Mouse (Mus musculus) gastrocnemius, postnatal 36 days (tissue): Measurements from ENCODE around the gene Nr6a1. TPM values are rescaled to one million over a fixed set of nuclear protein-coding genes. Genes with fewer than 3 reads are reported as not detected.

ENCODE experiments used
- DNase-seq, 2 experiments: peaks; one replicate each; pipeline ENCODE4 v3.0.0; 2022
- intact Hi-C: fragments of 180-260 bp; cut with DNase I; formaldehyde crosslinking; loops from one replicate; pipeline ENCODE4 v1.15.1; 2025
- total RNA-seq, 2 experiments: library from RNA; stranded (reverse); gene quantifications; 2 replicates each; pipeline ENCODE4 v1.2.3; 2021

Gene Nr6a1
- total RNA-seq, 2 experiments from 2014 or later: 3.3 to 5.2 TPM

DNA sequence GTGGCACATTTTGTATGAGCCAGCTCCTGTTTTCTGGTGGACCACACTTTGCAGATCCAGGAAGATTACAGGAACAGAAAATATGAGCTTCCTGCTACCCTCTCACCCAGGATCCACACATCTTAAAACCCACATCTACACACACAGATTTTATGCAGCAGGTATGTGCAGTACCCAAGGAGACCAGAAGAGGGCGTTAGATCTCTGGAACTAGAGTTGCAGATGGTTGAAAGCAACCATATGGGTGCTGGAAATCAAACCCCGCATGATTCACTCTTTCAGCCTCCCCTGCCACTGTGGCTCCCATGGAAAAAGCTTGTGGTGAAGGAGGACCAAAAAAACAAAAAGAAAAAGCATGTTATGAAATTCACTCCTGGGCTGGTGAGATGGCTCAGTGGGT is 11.6 kb upstream of the Nr6a1 start:
- intact Hi-C loops: no loop called here
- no peak for DNase-seq

DNA sequence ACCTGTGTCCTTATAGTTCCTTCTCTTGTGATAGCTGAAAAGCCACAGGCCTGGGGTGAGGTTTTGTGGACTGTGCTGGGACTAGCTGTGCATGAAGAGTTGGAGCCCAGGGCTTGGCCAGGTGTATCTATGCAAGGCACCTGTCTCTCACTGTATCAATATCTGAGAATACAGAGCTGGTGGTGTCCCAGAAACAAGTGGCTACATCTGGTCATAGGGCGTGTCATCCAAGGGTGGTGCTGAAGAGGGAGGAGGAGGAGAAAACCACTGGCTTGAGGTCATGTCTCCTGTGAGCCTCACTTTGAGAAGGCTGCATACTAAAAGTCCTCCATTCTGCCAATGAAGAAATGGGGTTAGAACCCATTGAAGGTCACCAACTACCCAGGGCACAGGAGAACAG is 10.5 kb upstream of the Nr6a1 start:
- intact Hi-C loops: no loop called here
- no peak for DNase-seq

GRCm38 (mm10) chr2:38937396-38937795 is 9.9 kb upstream of the Nr6a1 start:
- no peak for DNase-seq
- intact Hi-C loops: no loop called here

DNA sequence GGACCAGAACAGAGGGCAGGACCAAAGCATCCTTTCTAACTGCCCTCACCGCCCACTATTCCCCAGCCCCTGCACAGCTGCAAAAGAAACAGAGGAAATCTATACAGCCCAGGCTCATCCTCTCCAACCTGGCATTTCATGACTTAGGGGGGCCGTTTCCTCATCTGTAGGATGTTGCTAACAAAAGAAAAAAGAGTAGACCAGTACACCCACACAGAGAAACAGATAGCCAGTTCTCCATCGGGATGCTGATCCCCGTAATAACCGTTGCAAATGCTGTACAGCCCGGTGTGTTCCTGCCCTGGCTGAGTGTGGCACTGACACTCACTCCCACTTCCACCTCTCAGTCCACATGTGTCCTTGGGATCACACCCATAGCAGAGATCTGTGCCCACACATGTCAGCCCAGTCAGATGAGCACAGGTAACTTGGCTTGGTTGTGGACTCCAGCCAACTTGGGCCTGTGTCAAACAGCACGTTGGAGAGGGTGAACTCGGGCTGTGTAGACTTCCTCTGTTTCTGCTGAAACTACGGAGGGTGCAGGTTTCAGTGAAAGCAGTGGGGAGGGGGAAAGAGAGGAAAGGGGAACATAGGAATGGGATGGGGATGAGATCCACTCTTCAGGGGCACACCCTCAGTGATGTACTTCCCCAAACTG is 9.4 kb upstream of the Nr6a1 start:
- intact Hi-C loops: no loop called here
- no peak for DNase-seq

DNA sequence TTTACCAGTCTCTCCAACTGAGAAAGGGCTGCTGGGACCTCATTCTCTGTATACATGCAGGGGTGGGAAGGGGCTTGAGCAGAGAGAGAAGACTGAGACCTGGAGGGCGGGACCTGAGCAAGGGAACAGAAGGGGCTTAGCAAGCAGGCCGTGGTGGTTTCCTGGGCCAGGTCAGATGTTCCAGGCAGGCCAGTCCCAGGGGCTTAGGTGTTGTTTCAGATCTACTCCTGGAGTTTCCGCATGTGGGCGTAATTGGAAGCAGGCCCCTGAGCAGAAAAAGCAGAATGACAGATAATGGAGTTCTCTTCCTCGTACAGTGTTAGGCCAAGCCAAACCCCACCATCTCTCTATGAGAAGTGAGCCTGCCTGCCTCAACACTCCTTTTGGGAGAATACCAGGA is 7.4 kb upstream of the Nr6a1 start:
- intact Hi-C loops: no loop called here
- DNase-seq: no peak

DNA sequence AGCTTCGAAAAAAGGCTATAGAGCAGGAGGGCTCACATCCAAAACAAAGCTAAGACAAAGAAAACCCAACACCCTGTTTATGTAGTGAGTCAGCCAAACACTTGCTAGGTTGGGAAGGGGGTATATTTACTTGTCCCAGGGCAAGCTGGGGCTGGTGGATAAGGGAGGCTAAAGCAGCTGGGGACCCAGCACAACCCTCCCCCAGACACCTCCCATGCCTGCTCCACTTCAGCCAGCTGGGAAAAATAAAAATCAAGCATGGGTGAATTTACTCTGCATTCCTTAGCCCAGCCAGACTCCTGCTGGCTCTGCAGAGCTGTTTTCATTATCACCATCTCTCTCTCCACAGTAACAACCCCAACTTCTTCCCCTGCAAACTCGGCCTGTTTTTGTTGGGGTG is 6.4 kb upstream of the Nr6a1 start:
- no peak for DNase-seq

DNA sequence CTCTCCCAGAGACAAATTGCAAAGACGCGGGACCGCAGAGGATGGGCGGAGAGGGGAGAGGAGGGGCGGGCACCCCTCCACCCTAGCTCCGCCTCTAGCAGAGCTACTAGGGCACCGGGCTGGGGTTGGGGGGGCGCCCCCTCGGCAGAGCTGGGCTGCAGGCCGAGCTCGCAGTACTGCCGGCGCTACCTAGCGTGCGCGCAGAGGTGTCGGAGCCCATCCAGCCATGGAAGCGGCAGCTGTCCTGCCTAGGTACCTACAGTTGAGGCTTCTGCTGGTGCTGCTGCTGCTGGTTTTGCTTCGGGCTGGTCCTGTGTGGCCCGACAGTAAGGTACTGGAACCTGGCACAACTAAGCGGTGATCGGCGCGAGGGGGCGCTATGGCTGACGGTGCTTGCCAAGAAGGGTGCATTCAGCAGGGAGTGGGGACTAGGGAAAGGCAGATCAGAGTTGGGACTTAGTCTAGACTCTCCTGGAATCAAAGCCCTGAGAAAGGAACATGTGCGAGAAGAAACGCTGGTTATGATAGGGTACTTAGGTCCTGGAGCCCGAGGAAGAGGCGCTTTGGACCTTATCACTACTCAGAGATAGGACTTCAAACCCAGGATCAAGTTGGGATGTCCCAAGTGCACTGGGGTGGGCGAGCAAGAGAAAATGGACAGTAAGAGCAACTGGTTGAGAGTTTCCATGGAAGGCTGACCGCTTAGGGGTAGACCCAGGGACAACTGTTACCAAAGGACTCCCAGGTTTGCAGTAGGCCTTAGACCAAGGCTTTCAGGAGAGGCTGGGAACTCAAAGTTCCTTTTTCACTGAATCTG is 4.6 kb upstream of the Nr6a1 start, which contains the start of gene Olfml2a:
Gene Olfml2a (plus strand): TSS at position 128 of the 817 bp plus-strand sequence.
- intact Hi-C loops: no loop called here
- DNase-seq: peak; percentile 67 to 82

More for the DNA sequence above, 6.4 kb upstream of the Nr6a1 start:
- intact Hi-C loops: no loop called here

GRCm38 (mm10) chr2:38930269-38930668 is 2.8 kb upstream of the Nr6a1 start:
- no peak for DNase-seq
- intact Hi-C loops: no loop called here

DNA sequence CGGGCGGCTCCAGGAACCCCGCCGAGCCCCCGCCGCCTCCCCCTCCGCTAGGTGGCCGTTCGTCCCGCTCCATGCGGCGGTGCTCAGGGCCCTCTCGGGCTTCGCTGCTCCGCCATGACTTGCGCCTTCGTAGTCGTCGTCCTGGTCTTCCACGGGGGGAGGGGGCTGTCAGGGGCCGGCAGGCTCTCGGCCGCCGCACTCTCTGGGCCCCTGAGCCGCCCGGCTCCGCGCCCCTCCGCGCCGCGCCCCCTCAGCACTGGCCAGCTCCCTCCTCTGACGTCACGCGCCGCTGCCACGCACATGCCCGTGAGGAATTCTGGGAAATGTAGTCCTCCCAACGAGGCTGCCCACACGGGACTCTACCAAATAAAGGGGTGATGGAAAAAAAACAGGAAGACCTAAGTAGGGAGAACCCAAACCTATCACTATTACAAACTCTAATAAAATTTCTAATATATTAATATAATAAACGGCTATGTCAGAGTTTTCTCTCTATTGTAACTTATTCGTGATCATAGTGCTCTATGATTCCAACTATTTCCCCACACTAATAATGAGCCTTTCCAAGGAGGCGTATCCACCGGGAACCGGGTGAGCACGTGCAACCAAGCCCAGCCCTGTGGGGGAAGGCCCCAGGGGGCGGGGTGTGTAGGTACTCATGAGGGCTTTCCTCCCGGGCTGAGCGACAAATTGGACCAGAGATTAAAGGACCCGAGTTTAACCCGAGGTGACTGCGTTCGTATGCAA is 1.2 kb downstream of the Nr6a1 start:
- peak; percentile 86 to 88 for DNase-seq
- intact Hi-C loops: loop anchor here (10.0 kb wide), 1 partner anchor 268 kb away; the partner anchor contains the start of gene Scai

DNA sequence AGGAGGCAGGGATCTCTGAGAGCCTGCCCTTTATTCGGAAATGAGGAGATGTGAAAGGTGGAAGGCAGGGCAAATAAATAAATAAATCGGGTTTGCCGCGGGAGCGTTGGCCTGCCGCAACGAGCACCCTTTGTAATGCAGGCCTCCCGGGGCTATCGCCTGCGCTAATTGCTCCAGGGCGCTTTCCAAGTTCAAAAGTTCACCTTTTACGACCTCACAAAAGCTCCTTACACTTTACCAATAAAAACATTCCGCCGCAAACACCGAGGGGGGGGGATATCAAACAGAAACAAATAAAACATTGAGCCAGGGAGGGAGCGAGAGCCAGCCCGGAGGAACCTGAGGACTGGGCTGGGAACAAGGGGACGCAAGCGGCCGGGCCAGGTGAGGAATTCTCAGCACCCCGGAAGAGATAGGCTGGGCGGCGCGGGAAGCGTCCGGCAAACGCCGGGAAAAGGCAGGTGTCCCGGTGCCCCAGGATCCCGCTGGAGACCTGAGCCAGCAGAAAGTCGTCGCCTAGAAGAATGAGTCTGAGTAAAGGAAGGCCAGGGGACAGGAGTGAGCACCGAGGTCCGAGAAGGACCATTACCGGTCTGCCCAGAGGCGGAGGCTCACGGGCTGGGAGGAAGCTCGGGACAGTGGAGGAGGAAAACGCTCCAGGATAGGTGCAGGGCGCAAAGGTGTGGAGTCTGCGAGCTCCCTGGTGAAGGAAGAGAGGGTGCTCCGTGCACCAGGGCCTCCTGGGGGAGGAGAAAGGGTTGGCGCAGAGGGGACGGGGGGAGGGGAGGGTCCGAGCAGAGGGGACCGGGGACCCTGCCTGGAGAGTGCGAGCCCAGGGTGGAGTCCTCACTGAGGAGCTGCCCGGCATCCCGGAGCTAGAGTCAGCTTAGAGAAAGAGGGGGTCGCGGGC is 2.1 kb downstream of the Nr6a1 start:
- intact Hi-C loops: loop anchor here (10.0 kb wide), 1 partner anchor 269 kb away; the partner anchor contains the start of gene Scai
- no peak for DNase-seq

GRCm38 (mm10) chr2:38924571-38924970 is 2.9 kb downstream of the Nr6a1 start:
- DNase-seq: no peak
- intact Hi-C loops: loop anchor here (10.0 kb wide), 1 partner anchor 270 kb away; the partner anchor contains the start of gene Scai

DNA sequence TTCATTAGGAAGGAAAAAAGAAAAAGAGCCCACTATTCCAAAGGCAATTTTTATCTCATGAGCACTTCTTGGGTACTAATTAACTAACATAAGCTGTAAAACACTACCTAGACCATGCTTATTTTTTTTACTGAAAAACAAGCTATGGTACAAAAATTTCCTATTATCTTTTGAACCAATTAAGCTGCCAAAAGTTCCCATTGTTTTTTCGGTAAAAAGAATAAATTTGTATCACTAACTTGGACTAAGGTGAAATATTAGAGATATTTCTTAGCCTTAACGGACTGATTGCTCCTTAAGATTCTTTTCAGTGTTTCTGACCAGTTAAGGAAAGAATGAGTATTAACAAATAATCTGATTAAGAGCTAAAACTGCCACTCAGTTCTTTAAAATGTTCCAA is 3.6 kb downstream of the Nr6a1 start:
- no peak for DNase-seq
- intact Hi-C loops: loop anchor here (10.0 kb wide), 1 partner anchor 271 kb away; the partner anchor contains the start of gene Scai

DNA sequence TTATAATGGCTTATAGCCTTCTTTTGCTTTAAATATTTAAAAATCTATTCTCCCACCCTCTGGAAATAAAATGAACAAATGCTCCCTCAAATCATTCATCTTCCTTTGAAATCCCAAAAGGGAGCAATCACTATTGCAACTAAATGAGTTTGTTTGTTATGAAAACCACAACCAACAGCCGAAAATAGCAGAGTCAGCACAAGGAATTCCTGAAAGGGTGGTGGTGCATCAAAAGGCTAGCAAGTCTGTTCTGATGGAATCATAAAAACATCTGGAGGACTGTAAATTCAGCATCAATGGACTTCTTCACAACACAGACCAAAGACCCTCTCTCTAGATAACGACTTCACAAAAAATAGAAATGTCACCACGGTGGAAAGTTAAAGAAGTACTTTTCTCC is 4.0 kb downstream of the Nr6a1 start:
- DNase-seq: no peak
- intact Hi-C loops: loop anchor here (10.0 kb wide), 1 partner anchor 271 kb away; the partner anchor contains the start of gene Scai

GRCm38 (mm10) chr2:38921374-38921773 is 6.1 kb downstream of the Nr6a1 start:
- DNase-seq: no peak
- intact Hi-C loops: loop anchor here (10.0 kb wide), 1 partner anchor 273 kb away; the partner anchor contains the start of gene Scai

DNA sequence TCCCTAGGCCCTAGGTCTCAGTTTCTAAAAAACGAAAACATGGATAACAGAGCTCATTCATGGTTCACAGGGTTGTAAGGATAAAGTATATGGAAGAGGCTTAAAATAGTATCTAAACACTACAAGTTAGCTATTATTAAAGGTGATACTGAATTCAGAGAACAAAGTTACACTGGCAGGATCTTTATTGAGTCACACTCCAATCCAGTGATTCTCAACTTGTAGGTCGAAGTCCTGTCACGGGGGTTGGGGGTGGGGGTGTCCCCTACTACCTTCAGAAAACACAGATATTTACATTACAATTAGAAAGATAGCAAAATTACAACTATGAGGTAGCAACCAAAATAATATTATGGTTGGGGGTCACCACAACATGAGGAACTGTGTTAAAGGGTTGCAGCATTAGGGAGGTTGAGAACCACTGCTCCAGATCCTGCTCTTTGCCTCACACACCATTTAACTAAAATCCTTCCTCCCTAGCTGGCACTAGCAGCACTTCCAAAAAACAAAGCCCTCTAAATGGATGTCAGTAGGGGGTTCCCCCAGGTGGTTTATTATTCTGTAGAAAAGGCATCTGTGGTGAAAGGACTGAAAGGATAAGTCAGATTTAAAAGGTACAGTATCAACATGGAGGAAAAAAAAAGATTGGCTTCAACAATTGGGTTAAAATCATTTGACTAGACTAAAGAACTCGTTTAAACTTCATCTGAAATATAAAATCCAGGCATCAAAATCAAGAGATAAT is 10.4 kb downstream of the Nr6a1 start:
- no peak for DNase-seq
- intact Hi-C loops: no loop called here

DNA sequence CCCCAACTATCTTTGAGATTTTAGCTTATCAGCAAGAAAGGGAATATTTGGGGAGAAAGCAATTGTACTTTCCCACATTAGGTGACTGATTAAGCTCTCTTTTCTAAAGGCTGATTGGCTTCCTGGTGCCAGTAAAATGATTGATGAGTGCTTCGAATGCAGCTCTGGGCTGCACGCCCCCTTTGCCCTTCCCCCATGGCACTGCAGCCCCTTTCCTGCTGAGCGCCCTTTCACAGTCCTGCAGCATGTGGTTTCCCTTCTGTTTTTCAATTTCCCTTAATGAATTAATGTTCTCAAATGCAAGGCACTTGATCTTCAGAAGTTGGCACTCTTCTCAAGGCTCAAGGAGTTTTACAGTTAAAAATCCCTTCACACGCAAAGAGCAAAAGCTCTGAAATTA is 12.5 kb downstream of the Nr6a1 start:
- intact Hi-C loops: no loop called here
- no peak for DNase-seq

GRCm38 (mm10) chr2:38914517-38914916 is 13.0 kb downstream of the Nr6a1 start:
- intact Hi-C loops: no loop called here
- no peak for DNase-seq

DNA sequence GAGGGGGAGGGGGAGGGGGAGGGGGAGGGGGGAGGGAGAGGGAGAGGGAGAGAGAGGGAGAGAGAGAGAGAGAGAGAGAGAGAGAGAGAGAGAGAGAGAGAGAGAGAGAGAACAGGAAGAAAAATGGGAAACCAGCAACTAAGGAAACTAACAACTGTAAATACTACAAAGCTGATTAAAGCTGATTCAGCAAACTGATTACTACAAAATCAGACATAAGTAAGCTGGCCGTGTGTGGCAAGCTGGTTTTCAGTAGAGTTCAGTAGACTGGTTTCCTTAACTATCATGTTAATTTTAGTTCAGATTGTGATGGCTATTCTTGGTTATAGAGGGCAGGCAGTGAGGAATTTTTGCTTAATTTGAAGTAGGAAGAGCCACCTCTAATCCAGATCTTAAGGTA is 18.9 kb downstream of the Nr6a1 start:
- DNase-seq: no peak
- intact Hi-C loops: no loop called here

- DNase-seq: peak in 1 of 2 experiments; percentile 38
- intact Hi-C loops: no loop called here
These were observed 21.4 kb downstream of the Nr6a1 start for GRCm38 (mm10) chr2:38906097-38906496.
